26 mouse cellular contexts compared by ENCODE assay signal in genomic region chr13:63879864-63880141, GRCm38 (mm10).
"Had no signal": no experiment of that assay in that cellular context is flagged by ENCODE, and none has a peak within 500 bp of the region (broad histone marks: within the 10 kb centered on the region; RNA-seq: fewer than 3 reads in every experiment).

No protein-coding gene starts in this region.

- ATAC-seq: hindbrain, embryonic 16.5 days; inflammation-experienced regulatory T-cells, adult 6 months; intestine, postnatal 0 days had no signal

- H3K36me3 ChIP-seq: heart, embryonic 10.5 days; heart, embryonic 12.5 days; hindbrain, embryonic 10.5 days; hindbrain, embryonic 12.5 days; intestine, embryonic 15.5 days; limb, embryonic 12.5 days had no signal

- H3K27ac ChIP-seq: gastrocnemius, adult 2 months; heart, embryonic 10.5 days; hindbrain, embryonic 10.5 days; hindbrain, embryonic 12.5 days; hindbrain, embryonic 14.5 days; intestine, embryonic 15.5 days; layer of hippocampus, adult 2 months; left cerebral cortex, adult 2 months; limb, embryonic 10.5 days; limb, embryonic 12.5 days had no signal

- H3K4me1 ChIP-seq: heart, embryonic 12.5 days; hindbrain, embryonic 10.5 days; hindbrain, embryonic 12.5 days had no signal

- H3K4me2 ChIP-seq: heart, embryonic 12.5 days; hindbrain, embryonic 12.5 days; hindbrain, embryonic 14.5 days; intestine, embryonic 15.5 days; limb, embryonic 12.5 days; liver, embryonic 11.5 days had no signal

- H3K9ac ChIP-seq: heart, embryonic 12.5 days; hindbrain, embryonic 12.5 days; hindbrain, embryonic 14.5 days; intestine, embryonic 15.5 days; limb, embryonic 12.5 days had no signal

- H3K9me3 ChIP-seq: heart, embryonic 10.5 days; heart, embryonic 12.5 days; hindbrain, embryonic 10.5 days; hindbrain, embryonic 12.5 days; intestine, embryonic 15.5 days; limb, embryonic 10.5 days; limb, embryonic 12.5 days had no signal

- DNase-seq: gastrocnemius, adult 2 months; gastrocnemius, postnatal 10 days; gastrocnemius, postnatal 25 days; heart, adult 18-20 months; heart, postnatal 10 days; heart, postnatal 4 days; kidney, adult 18-20 months; kidney, adult 8-10 months; kidney, postnatal 10 days; kidney, postnatal 25 days; kidney, postnatal 4 days; liver had no signal

- H3K27me3 ChIP-seq: heart, embryonic 12.5 days; hindbrain, embryonic 12.5 days; intestine, embryonic 15.5 days; limb, embryonic 12.5 days had no signal

- H3K4me3 ChIP-seq: gastrocnemius, adult 2 months; heart, embryonic 10.5 days; heart, embryonic 12.5 days; hindbrain, embryonic 10.5 days; hindbrain, embryonic 12.5 days; intestine, embryonic 15.5 days; layer of hippocampus, adult 2 months; left cerebral cortex, adult 2 months; limb, embryonic 10.5 days; limb, embryonic 12.5 days had no signal
